Mouse (Mus musculus): ENCODE measurements around the gene Cmtm2b.
"Not testable (repeated sequence)": the region's sequence is repeated elsewhere in the genome, so short reads cannot be mapped to it uniquely, and the experiment has no call there.

The Cmtm2b gene

DNA sequence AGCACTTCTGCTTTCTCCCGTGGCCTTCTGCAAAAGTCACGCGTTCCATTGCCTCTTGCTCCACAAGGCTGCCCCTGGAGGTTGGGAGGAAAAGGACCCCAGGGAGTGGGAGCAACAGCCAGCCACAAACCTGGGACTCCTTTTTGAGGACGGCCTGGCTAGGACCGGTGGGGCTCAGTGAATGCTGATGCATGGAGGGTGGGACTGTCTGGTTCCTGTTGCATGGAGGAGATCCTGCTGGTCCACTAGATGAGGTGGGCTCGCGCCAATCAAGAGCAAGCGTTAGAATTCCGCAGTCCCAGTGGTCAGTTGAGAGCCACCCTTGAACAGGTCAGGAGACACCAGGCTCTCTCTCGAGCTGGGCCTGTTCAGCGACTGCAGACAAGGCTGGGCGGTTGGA, at the start of gene Cmtm2b:
TSS of gene Cmtm2b (plus strand) at position 301 of the 400 bp plus-strand sequence.
- not testable (repeated sequence) for DNase-seq

DNA sequence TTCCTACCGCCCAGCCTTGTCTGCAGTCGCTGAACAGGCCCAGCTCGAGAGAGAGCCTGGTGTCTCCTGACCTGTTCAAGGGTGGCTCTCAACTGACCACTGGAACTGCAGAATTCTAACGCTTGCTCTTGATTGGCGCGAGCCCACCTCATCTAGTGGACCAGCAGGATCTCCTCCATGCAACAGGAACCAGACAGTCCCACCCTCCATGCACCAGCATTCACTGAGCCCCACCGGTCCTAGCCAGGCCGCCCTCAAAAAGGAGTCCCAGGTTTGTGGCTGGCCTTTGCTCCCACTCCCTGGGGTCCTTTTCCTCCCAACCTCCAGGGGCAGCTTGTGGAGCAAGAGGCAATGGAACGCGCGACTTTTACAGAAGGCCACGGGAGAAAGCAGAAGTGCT, 28.9 kb upstream of the Cmtm2b start, which contains the start of gene Cmtm2a:
TSS of gene Cmtm2a (minus strand) at position 101 of the 400 bp plus-strand sequence.
- not testable (repeated sequence) for DNase-seq

- DNase-seq: no peak
Observed at GRCm38 (mm10) chr8:104294396-104294795, 27.6 kb upstream of the Cmtm2b start.

- not testable (repeated sequence) for DNase-seq
Observed at GRCm38 (mm10) chr8:104301577-104301976, 20.5 kb upstream of the Cmtm2b start.

- DNase-seq: not testable (repeated sequence)
Observed at GRCm38 (mm10) chr8:104302536-104302935, 19.5 kb upstream of the Cmtm2b start.

DNA sequence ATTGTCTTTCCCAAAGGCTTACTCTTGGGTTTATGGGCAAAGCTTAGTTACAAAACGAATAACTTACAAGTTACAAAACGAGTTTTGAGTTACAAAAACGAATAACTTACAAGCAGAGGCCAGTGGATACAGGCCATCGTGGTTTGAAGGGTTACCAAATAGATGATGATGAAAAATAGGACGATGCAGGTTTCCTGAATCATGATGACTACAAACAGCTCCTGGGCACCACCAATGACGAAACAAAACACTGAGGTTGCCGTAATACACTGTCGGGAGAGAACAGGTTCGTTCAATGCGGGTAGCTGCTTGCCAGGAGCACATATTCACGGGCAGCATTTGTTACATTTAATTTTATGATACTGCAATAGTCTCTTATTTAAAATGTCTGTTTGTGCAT, 17.1 kb upstream of the Cmtm2b start:
- DNase-seq: no peak

- not testable (repeated sequence) for DNase-seq
Observed at GRCm38 (mm10) chr8:104308341-104308740, 13.7 kb upstream of the Cmtm2b start.

DNA sequence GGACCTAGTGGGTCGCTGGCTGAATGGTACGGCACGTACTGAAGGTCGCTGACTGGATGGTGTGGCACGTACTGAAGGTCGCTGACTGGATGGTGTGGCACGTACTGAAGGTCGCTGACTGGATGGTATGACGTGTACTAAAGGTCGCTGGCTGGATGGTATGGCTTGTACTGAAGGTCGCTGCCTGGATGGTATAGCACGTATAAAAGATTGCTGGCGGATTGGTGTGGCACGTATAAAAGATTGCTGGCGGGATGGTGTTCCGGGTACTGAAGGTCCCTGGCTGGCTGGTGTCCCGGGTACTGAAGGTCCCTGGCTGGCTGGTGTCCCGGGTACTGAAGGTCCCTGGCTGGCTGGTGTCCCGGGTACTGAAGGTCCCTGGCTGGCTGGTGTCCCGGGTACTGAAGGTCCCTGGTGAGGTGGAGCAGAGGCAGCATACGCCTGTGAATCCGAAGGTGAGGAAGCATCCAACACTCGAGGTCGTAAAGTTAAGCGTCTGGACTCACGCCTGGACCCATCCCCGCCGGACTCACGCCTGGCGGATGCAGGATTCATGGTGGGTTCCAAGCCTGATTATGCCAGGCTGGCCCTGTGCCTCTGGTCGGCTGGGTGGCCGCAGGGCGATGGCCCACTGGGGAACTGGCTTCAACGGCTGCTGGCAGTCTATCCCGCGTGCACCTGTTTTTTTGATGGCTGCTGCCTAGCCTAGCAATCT, 12.4 kb upstream of the Cmtm2b start, which contains the start of the genes Gm45711 and Cmtm1:
TSS of gene Gm45711 (minus strand) at position 641 of the 715 bp plus-strand sequence.
TSS of gene Cmtm1 (minus strand) at position 705 of the 715 bp plus-strand sequence.
- peak; percentile 26 to 55 for DNase-seq

DNA sequence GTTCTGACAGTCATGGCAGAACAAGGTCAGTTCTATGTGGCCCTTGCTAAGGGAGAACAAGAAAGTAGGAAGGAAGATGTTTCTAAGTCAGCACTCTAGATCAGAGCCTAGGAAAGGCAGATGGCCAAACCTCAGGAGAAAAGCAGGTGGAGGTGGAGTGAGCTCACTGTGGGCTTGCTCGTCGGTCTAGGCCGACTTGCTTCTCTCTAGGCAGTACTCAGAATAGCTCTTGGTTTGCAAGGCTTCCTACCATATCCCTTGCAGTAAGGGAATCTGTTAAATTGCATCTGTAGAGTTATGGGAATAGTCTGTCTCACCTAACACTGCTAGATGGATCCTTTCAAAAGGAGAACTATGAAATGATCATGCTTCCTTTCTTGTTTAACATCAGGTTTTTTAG, 10.0 kb upstream of the Cmtm2b start:
- not testable (repeated sequence) for DNase-seq

GRCm38 (mm10) chr8:104313311-104313710, 8.7 kb upstream of the Cmtm2b start:
- DNase-seq: no peak

- DNase-seq: not testable (repeated sequence)
Observed at GRCm38 (mm10) chr8:104321267-104321666, 763 bp upstream of the Cmtm2b start, which contains the start of gene Gm11020. TSS of gene Gm11020 (plus strand) at chr8:104321567.

DNA sequence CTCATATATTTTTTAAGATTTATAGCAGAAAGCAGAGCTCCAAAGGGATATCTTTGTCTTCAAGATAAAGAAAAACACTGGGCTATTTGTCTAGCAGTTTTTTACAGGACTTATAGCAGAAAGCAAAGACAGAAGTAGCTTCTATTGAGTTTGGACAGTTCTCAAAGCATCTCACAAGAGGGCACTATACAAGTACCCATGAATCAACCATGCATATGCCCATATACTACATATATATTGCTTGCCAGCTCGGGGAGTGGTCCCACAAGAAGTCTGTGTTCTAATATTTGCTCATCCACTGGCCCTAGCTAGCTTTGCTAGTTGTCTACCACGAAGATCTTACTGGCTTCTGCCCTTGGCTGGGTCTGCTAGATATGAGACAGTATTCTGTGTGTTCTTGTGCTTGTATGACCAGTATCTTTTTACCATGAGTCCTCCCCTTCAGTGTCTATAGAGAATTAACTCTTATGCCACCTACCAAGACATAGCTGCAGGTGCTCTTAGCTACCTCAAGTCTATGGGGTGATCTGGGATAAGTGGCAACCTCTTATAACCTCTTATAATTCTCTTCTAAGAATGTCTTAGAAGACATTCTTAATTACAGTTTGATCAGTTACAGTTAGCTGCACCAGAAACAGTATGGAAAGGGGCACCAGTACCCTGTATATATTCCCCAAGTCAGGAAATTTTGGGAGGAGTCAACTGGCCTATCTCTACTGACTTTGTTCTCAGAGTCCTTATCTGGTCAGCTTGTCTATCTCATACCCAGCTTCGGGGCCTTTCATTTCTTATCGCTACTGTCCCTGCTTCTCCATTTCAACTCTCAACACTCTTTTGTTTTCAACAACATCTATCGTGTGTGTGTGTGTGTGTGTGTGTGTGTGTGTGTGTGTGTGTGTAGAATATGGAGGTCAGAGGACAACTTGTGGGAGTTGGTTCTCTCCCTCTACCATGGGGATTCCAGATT, 10.9 kb downstream of the Cmtm2b start:
- no peak for DNase-seq

- DNase-seq: no peak
Observed at GRCm38 (mm10) chr8:104333786-104334185, 11.8 kb downstream of the Cmtm2b start.

DNA sequence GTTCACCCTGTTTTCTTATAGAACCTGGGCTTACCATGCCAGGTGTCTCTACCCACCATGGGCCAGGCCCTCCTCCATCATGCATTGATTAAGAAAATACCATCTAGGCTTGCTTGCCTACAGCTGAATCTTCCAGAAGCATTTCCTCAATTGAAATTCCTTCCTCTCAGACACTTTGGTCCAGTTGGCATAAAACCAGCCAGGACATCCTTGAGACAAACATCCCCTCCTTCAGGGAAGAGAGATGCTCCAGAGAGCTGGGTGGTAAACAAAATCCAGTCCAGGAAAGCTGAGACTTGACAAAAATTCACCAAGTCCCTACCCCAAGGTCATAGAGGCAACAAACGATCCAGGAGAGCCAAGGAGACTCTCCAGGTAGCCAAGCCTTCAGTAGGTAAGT, 12.2 kb downstream of the Cmtm2b start:
- no peak for DNase-seq

DNA sequence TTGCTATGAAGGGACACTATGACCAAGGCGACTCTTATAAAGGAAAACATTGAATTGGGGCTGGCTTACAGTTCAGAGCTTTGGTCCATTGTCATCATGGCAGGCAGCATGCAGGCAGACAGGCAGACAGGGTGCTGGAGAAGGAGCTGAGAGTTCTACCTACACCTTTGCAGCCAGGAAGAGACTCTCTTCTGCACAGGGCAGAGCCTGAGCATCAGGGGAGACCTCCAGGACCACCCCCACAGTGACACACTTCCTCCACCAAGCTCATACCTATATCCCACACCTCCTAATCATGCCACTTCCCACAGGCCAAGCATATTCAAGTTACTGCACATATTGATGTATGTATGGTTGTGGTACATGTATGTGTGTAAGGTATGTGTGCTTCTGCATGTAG, 14.8 kb downstream of the Cmtm2b start:
- DNase-seq: no peak

DNA sequence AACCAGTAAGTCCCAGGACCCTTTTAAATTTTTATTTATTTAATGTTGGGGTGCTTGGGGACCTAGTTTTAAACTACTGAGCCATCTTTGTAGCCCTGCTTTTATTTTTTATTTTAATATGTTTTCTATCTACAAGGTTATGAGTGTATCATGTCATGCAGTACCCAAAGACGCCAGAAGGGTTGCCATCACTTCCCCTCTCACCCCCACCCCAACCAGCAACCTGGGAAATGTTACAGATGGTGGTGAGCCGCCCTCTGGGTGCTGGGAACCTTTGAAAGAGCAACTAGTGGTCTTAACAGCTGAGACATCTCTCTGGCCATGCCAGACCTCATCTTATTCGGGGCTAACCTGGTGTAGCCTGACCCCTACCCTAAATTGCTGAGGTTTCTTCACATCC, 15.9 kb downstream of the Cmtm2b start:
- DNase-seq: no peak

DNA sequence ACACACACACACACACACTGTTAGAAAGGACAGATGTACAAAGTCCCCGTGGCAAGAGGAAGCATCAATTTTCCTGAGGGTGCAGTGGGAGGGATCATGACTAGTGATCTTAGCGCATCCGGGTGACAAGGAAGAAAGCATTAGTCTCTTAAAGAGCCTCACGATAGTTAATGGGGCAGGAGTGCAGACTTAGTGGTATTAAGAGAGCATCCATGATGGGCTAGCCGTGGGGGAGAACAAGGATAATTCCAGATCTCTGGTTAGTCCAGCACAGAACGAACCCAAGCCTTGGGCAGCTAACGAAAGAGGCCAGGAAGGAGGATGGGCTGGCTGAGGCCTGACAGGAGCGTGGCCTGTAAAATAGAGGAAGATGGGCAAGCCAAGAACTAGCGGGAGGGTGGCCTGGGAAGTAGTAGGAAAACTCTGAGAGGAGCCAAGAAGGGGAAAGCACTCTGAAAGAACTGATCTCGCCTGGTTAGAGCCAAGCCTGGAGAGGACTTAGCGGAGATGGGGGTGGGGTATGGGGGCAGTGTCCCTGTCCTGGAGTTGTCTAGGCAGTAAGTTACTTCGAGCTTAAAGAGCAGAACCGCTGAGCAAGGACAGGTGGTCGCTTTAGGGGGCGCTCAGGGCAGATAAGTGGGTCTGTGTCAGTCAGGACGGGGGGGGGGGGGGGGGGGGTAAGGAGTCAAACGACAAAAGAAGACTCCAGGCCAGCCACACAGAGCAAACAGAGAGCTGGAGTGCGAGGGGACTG, 17.4 kb downstream of the Cmtm2b start, which contains the start of gene Cmtm3:
TSS of gene Cmtm3 (plus strand) at position 182 of the 754 bp plus-strand sequence.
- DNase-seq: no peak

DNA sequence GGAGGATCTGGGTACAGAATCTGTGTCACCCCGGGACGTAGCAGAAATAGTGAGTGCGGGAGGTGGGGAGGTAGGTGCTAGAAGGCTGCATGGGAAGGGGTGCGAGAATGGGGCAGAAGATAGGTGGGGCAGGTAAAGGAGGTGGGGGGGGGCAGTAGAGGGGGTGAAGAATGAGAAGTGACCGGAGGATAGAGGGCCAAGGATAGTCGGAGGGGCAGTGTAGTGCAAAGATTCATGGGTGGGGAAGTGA, 17.9 kb downstream of the Cmtm2b start:
- no peak for DNase-seq

GRCm38 (mm10) chr8:104340233-104341105, 18.4 kb downstream of the Cmtm2b start:
- peak; percentile 60 to 64 for DNase-seq

DNA sequence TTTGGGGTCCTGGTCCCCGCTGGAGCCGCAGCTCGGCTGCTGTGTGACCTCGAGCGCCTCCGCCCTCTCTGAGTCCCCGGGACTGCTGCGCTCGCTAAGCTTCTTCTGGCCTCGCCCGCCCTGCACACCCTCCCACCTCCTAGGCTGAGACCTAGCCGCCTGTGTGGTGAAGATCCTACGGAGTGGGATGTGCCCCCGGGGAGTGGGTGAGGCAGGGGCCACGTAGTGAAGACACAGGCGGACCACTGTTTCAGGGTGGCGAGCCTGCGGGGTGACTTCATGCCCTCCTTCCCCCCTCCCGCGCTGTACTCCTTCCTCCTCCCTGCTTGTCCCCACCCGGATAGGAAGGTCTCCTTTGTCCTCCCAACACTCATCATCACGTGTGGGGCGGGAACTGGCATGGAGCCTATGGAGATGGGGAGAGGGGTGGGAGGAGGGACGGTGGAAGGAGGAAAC, 19.1 kb downstream of the Cmtm2b start:
- DNase-seq: no peak

DNA sequence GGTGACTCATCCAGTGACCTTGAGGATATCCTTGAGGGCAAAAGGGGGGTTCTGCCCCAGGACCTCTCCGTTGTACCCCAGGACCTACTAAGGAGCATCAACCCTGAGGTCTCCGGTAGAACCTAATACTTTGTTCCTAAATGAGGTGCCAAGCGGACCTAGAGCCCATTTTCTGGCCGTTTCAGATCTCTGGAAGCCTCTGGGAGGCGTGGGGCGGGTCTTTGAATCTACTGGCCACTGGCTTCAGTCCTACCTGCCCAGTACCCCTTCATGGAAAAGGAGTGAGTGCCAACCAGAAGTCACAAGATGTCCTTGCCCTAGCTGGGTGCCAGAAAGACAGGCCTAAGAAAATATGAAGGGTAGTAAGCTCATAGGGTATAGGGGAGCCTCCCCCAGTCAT, 19.6 kb downstream of the Cmtm2b start:
- no peak for DNase-seq

DNA sequence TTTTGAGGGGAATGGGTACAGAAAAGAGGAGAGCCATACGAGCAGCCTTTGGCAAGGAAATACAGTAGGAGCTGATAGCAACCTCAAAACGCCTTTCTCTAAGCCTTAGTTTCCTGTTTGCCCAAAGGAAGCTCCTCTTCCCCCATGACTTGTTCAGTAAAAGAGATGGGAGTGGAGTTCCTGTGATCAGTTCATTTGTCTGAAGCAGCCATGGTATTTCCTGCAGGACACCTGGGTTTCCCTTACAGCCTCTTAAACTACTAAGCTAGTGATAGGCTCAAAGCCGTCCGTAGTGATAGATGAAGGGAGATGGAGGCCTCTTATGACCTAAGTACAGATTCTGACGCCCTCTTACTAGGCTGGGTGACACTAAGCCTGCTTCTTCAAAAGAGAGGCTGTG, 20.4 kb downstream of the Cmtm2b start:
- DNase-seq: no peak
